8 mouse cellular contexts compared by ENCODE assay signal in the genomic region with DNA sequence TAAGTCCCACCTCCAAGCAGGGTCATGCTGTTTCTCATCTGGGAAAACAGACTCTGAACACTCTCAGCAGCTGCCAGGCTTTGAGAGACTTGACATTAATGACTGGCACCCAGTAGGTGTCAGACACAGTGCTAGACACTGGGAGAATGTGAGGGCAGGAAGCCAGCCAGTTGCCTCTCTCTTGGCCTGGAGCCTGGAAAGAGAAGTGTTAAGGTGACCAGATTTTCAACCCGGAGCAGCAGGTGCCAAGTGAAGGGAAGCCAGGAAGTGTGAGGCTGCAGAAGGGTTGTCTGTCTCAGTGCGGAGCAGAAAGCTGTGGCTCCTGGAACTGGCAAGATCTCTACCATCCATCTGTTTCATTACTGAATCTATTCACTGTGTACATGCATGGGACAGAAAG.
DNase-seq lines count a peak whose midpoint lies in the region; ATAC-seq and TF ChIP-seq lines count a peak whose summit lies in the region.

No protein-coding gene starts in this region.

- peak overlapping the region; percentile 26; the same call in 1 of the 2 replicates for H3K4me2 ChIP-seq in heart, embryonic 13.5 days
- no peak overlapping the region for H3K4me2 ChIP-seq in limb, embryonic 14.5 days (replicated peaks; ENCODE audit: low read depth, low read length, severe bottlenecking)
- no peak overlapping the region for H3K4me2 ChIP-seq in midbrain, embryonic 13.5 days (replicated peaks)

- H3K36me3 ChIP-seq in heart, embryonic 13.5 days: no peaks in the 10 kb centered on the region
- no peaks in the 10 kb centered on the region for H3K36me3 ChIP-seq in limb, embryonic 14.5 days (ENCODE audit: control insufficient read depth, insufficient read depth, low read length)
- no peaks in the 10 kb centered on the region for H3K36me3 ChIP-seq in midbrain, embryonic 13.5 days

- peak overlapping the region; percentile 83 for H3K27ac ChIP-seq in heart, embryonic 13.5 days (replicated peaks)
- H3K27ac ChIP-seq in limb, embryonic 14.5 days (replicated peaks; ENCODE audit: low read depth, low read length): no peak overlapping the region
- H3K27ac ChIP-seq in midbrain, embryonic 13.5 days: no peak overlapping the region

- H3K9ac ChIP-seq in heart, embryonic 13.5 days: no peak overlapping the region
- no peak overlapping the region for H3K9ac ChIP-seq in limb, embryonic 14.5 days (ENCODE audit: low read depth, low read length, severe bottlenecking)
- H3K9ac ChIP-seq in midbrain, embryonic 13.5 days (replicated peaks): no peak overlapping the region

- H3K9me3 ChIP-seq in heart, embryonic 13.5 days: no peaks in the 10 kb centered on the region
- no peaks in the 10 kb centered on the region for H3K9me3 ChIP-seq in limb, embryonic 14.5 days (ENCODE audit: control insufficient read depth, low read length)
- no peaks in the 10 kb centered on the region for H3K9me3 ChIP-seq in midbrain, embryonic 13.5 days

- H3K27me3 ChIP-seq in heart, embryonic 13.5 days (replicated peaks): no peaks in the 10 kb centered on the region
- no peaks in the 10 kb centered on the region for H3K27me3 ChIP-seq in limb, embryonic 14.5 days (ENCODE audit: control insufficient read depth, insufficient read depth, low read length)
- peaks cover 5% of the 10 kb centered on the region; the same call in 1 of the 2 replicates for H3K27me3 ChIP-seq in midbrain, embryonic 13.5 days

- no peak for TF ChIP-seq POLR2A in limb, embryonic 14.5 days (IDR thresholded peaks at IDR 0.05; ENCODE audit: borderline replicate concordance, extremely low read depth, insufficient read depth, insufficient read length)

- H3K4me3 ChIP-seq in heart, embryonic 13.5 days: no peak overlapping the region
- no peak overlapping the region for H3K4me3 ChIP-seq in limb, embryonic 14.5 days (replicated peaks; ENCODE audit: low read length)
- H3K4me3 ChIP-seq in midbrain, embryonic 13.5 days (replicated peaks): no peak overlapping the region

- 18% methylated on average over 2 of the region's 2 CpGs for WGBS in heart, embryonic 13.5 days
- whole genome bisulfite sequencing in limb, embryonic 14.5 days: 40% methylated on average over 2 of the region's 2 CpGs
- 79% methylated on average over 2 of the region's 2 CpGs for WGBS in midbrain, embryonic 13.5 days

- DNase-seq in cerebellum, adult 9-10 months: peak; percentile 4
- no peak for DNase-seq in cerebellum, adult 11-12 months
- DNase-seq in lung, postnatal 14 days: peak; percentile 18
- DNase-seq in lung, postnatal 25 days (ENCODE audit: low spot score): no peak
- peak; percentile 11 for DNase-seq in limb, embryonic 14.5 days (ENCODE audit: low spot score)
- no peak for DNase-seq in urinary bladder, postnatal 36 days (ENCODE audit: low spot score in 2 of 2)

- peaks cover 40% of the 10 kb centered on the region for H3K4me1 ChIP-seq in heart, embryonic 13.5 days
- peaks cover 20% of the 10 kb centered on the region for H3K4me1 ChIP-seq in limb, embryonic 14.5 days (ENCODE audit: control insufficient read depth, insufficient read depth, low read length)
- H3K4me1 ChIP-seq in midbrain, embryonic 13.5 days (replicated peaks): peaks cover 17% of the 10 kb centered on the region

- peak; percentile 56; the same call in 1 of the 2 replicates for ATAC-seq in heart, embryonic 13.5 days (ENCODE audit: extremely low read depth, insufficient number of reproducible peaks, low FRiP score, low TSS enrichment)
- no peak for ATAC-seq in limb, embryonic 14.5 days (ENCODE audit: low FRiP score, low read depth)
- no peak for ATAC-seq in midbrain, embryonic 13.5 days

Comparison
In these comparisons a context has a peak if more than half of its experiments do, and no peak if none do; other contexts are left out.
1. DNase-seq: peak in cerebellum, adult 9-10 months (single experiment), lung, postnatal 14 days (single experiment) and limb, embryonic 14.5 days (single experiment); none in cerebellum, adult 11-12 months (single experiment), lung, postnatal 25 days (single experiment) and urinary bladder, postnatal 36 days (0 of 2).